Mouse (Mus musculus): ENCODE results near the gene Sulf2. TPM values are rescaled to one million over a fixed set of nuclear protein-coding genes. Genes with fewer than 3 reads are reported as not detected.

The Sulf2 gene
- total RNA-seq, 2 experiments from 2014 or later = 84.5 to 88.7 TPM

DNA sequence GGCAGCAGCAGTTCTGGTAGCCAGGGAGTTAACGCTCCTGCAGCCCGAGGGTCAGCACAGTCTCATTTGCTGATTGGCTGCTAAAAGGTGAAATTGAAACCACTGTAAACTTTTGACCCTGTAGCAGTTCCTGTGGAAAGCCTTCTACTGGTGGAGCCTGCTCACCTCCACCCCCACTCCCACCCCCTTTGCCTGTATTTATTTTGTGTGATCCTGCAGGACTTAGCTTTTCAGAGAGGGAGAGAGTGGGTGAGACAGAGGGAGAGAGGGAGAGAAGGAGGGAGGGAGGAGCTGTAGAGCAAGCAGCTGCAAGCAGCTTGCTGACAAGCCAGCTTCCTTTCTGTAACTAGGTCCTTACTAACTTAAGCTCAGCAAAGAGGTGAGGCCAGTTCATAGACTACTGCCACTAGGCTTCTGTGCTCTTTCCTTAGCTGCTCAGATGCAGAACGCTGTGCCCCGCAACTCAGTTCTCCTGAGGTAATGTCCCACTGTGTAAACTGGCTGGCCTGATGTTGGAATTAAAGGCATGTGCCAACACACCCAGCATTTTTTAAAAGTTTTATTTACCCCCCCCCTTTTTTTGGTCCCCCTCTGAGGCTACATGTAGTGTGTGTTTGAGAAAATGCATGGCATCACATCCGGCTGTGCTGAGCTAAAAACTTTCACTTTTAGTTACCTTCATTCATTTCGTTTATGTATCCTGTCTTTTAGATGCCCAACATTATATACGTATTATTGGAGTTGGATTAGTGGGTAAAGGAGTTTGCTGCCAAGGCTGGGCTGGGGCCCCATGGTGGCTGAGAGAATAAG, 124.1 kb downstream of the Sulf2 start:
- peak; percentile 79 to 80 for DNase-seq
- intact Hi-C loops (cut with DNase I) = loop anchor here (2.0 to 5.0 kb wide), 2 partner anchors 21 to 34 kb away; no protein-coding TSS in a partner anchor

DNA sequence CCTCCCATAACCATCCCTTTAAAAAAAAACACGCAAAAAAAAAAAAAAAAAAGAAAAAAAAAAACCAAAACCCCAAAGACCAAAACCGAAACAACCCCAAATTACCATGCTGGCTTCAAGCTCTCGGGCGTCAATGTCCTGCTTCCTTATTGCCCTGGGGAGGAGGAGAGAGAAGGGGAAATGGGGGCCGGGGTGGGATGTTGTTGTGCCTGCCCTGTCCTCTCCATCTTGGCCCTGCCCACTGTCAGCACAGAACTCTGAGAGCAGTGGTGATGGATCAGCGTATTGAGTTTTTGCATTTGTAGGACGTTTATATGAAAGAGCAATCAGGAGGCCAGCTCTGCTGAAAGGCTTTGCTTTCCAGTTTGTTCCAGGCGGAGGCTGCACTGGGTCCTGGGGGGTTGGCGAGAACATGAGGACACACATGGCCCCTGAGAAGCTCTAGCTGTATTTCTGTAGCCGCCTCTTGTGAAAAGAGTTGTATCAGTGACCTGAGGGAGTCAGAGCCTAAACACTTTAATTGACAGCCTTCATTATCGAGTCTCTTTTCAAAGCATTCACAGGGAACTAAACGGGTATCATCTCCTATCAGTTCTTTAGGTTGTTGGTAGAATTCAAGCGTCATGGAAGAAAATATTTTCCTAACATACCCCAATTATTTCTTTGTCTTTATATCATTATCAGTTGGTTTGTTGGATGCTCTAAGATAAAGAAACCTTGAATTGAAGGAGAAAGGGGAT, 125.0 kb downstream of the Sulf2 start:
- intact Hi-C loops (cut with DNase I) = loop anchor here (2.0 to 5.0 kb wide), 2 partner anchors 20 to 33 kb away; no protein-coding TSS in a partner anchor
- DNase-seq = peak; percentile 52 to 56

DNA sequence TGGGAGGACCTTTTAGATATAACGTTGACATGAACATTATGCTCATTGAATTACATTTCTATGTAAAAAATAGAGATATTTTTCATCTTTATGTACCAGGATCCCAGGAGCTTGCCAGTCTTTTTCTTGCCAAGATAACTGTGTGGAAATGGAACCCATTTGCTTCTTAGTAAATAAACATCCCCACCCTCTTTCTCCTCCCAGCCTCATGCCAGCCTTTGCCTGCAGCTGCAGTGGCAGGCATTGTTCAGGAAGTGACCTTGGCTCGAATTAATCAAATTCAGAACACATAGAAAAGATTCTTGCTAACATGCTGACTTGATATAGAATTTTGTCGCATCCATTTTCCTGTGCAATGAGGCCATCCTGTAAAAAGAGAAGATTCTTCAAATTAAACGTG, 126.2 kb downstream of the Sulf2 start:
- DNase-seq = no peak
- intact Hi-C loops (cut with DNase I) = no loop called here

DNA sequence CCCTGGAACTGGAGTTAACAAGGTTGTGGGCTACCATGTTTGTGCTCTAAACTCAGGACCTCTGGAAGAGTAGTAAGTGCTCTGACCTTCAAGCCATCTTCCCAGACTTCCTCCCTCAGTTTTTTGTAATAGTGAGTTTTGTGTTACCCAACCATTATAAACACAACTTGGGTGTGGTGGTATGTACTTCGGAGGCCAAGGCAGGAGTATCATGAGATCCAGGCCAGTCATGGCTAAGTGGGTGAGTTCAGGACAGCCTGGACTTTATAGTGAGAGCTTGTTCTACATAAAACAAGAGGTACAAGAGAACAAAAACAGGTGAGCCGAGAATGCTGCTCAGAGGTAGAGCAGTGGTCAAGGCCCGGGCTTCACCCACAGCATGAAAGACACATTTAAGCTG, 127.6 kb downstream of the Sulf2 start:
- intact Hi-C loops (cut with DNase I) = no loop called here
- no peak for DNase-seq

DNA sequence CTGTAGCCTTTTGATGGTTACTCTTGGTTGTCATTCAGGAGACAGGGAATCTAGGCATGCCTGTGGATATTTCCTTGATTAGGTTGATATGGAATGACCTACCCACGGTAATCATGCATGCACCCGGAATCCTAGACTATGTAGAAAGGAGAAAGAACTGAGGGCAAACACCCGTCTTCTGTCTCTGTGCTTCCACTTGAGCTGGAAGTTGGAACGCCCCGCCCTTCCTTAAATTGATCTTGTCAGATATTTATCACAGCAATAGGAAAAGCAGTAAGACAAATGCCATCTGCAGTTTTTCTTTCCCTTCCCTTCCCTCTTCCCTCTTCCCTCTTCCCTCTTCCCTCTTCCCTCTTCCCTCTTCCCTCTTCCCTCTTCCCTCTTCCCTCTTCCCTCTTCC, 129.5 kb downstream of the Sulf2 start:
- intact Hi-C loops (cut with DNase I) = no loop called here
- no peak for DNase-seq

DNA sequence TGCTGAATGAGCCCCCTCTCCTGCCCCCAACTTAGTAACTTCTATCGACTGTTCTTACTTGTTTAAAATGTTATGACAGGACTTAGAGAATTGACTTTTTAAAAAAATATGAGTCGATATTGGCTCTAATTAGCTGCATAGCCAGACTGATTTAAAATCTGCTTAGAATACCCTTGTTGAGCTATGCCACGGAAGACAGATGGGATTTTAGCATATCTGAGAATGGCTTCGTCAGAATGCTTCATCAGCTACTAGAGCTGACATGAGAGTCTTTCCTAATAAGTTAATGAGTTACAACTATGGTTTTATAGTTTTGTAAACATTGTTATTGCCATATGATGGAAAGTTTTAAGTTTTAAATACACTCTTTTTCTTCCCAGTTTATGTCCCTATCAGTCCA, 130.8 kb downstream of the Sulf2 start:
- intact Hi-C loops (cut with DNase I) = no loop called here
- DNase-seq = no peak

- intact Hi-C loops (cut with DNase I) = no loop called here
These were observed 131.4 kb downstream of the Sulf2 start for GRCm38 (mm10) chr2:166024079-166024478.

More at GRCm38 (mm10) chr2:166024079-166024478, 131.4 kb downstream of the Sulf2 start:
- DNase-seq = no peak

Other genes starting within 250 kb of the Sulf2 start
- gene Ncoa3, start 163.0 kb downstream of the Sulf2 start, total RNA-seq (2021) = 10 to 100 TPM; 27.6 to 28.4 TPM